Mouse (Mus musculus) heart, postnatal 0 days (tissue): ENCODE data around the gene Igsf23. TPM values are rescaled to one million over a fixed set of nuclear protein-coding genes. Genes with fewer than 3 reads are reported as not detected.
"Not testable (repeated sequence)": the region's sequence is repeated elsewhere in the genome, so short reads cannot be mapped to it uniquely, and the experiment has no call there.

Experiments
- ATAC-seq: fragments of 200-750 bp; cut with Nextera tagmentation; 2 replicates; pipeline ENCODE4 v1.8.0; 2017; ENCODE audit warnings: low read depth, moderate number of reproducible peaks, moderate library complexity; ENCODE audit not compliant: insufficient read depth
- DNase-seq: peaks from one replicate; pipeline ENCODE4 v3.0.0-alpha.2; 2016; ENCODE audit warnings: low spot score
- H3K27ac ChIP-seq: fragments of 300-500 bp; sonication (generic); 2 replicates; pipeline ENCODE4 v1.5.1; 2014; ENCODE audit warnings: low read depth, mild to moderate bottlenecking
- H3K27me3 ChIP-seq: fragments of 300-500 bp; sonication (generic); 2 replicates; pipeline ENCODE4 v1.6.1; 2014; ENCODE audit warnings: low read length, mixed read lengths; ENCODE audit not compliant: control insufficient read depth, insufficient read depth
- H3K36me3 ChIP-seq: fragments of 300-500 bp; sonication (generic); replicated peaks from 2 replicates; pipeline ENCODE4 v1.6.1; 2014; ENCODE audit warnings: low read length, mixed read lengths; ENCODE audit not compliant: control insufficient read depth, insufficient read depth
- H3K4me1 ChIP-seq: fragments of 300-500 bp; sonication (generic); 2 replicates; pipeline ENCODE4 v1.6.1; 2014; ENCODE audit warnings: antibody characterized with exemption; ENCODE audit not compliant: control insufficient read depth, insufficient read depth
- H3K4me2 ChIP-seq: fragments of 300-500 bp; sonication (generic); 2 replicates; pipeline ENCODE4 v1.6.1; 2014; ENCODE audit warnings: low read depth, mild to moderate bottlenecking, low read length, moderate library complexity
- H3K4me3 ChIP-seq: fragments of 300-500 bp; sonication (generic); 2 replicates; pipeline ENCODE4 v1.5.1; 2014; ENCODE audit warnings: low read depth, low read length
- H3K9ac ChIP-seq: fragments of 300-500 bp; sonication (generic); replicated peaks from 2 replicates; pipeline ENCODE4 v1.6.1; 2014; ENCODE audit warnings: low read depth, low read length, mixed read lengths
- H3K9me3 ChIP-seq: fragments of 300-500 bp; sonication (generic); replicated peaks from 2 replicates; pipeline ENCODE4 v1.6.1; 2016; ENCODE audit warnings: low read length; ENCODE audit not compliant: control insufficient read depth
- CTCF ChIP-seq: IDR thresholded peaks from 2 replicates; pipeline ENCODE4 v1.5.1; 2016; ENCODE audit warnings: antibody characterized with exemption, control low read depth, low read depth
- EP300 ChIP-seq: IDR thresholded peaks from 2 replicates; pipeline ENCODE4 v1.6.1; 2016; ENCODE audit warnings: antibody characterized with exemption, low read depth
- WGBS: fragments of 180-500 bp; shearing (Covaris S2); extraction: QIAGEN DNeasy Blood & Tissue Kit; methylation state at CpG from one replicate; pipeline ENCODE4 v1.1.7; 2014; 5-methylcytosine and 5-hydroxymethylcytosine counted together
- polyA plus RNA-seq: library from polyadenylated mRNA; unstranded; fragments of >200 nt; fragmentation: Nextera tagmentation; extraction: Ambion mirVana; gene quantifications from 2 replicates; pipeline ENCODE4 v1.2.1, GENCODE M21; 2015
- total RNA-seq: library from RNA; depleted of rRNA; stranded (reverse); fragments of >200 nt; gene quantifications from 2 replicates; pipeline ENCODE4 v1.2.3, GENCODE M21; 2014; ENCODE audit warnings: low replicate concordance; rRNA removed

The Igsf23 gene
- 3.9 and 12.4 TPM in 2 replicates for total RNA-seq
- 3.6 and 4.1 TPM in 2 replicates for polyA plus RNA-seq

- H3K27me3 ChIP-seq: no peaks in the 10 kb centered on the region
- H3K36me3 ChIP-seq: no peaks in the 10 kb centered on the region
- H3K9me3 ChIP-seq: no peaks in the 10 kb centered on the region
- no peak within 1 kb of the TSS for H3K4me3 ChIP-seq
- H3K4me1 ChIP-seq: peaks cover 3% of the 10 kb centered on the region; the same call in 1 of the 2 replicates
- ATAC-seq: peak; percentile 73
- DNase-seq: peak; percentile 24
- H3K4me2 ChIP-seq: no peak within 1 kb of the TSS
- no peak within 1 kb of the TSS for H3K27ac ChIP-seq
- TF ChIP-seq EP300: no peak
- TF ChIP-seq CTCF: no peak
- WGBS: 27% methylated on average over 9 of the region's 9 CpGs
- no peak within 1 kb of the TSS for H3K9ac ChIP-seq
Observed at GRCm38 (mm10) chr7:19950589-19950988, at the start of gene Igsf23. TSS of gene Igsf23 (minus strand) at chr7:19950756.

- 53% methylated on average over 3 of the region's 3 CpGs for WGBS
- DNase-seq: not testable (repeated sequence)
Observed at GRCm38 (mm10) chr7:19996721-19997120, 46.2 kb upstream of the Igsf23 start.

DNA sequence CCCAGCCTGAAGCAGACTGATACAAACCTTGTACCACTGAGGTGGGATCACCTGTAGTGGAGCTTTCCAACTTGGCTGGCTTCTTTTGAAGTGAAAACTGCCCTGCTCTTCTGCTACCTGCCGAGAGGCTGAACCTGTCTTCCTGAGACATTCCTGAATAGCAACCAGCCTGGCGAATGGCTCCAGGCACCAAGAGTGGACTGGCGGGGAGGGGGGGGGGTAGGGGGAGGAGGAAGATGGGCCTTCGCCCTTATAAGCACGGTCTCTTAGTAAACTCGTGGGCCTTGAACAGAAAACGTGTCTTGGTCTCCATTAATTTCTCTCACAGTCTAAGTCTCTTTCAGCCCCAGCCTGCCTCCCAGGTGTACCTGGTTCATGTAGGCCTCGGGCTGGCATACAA lies 40.6 kb upstream of the Igsf23 start, which contains the start of gene Nlrp9b:
Gene Nlrp9b, plus strand, starts transcription at position 301 of the 400 bp plus-strand sequence.
- not testable (repeated sequence) for H3K27me3 ChIP-seq, H3K9ac ChIP-seq, H3K36me3 ChIP-seq, H3K4me2 ChIP-seq, H3K27ac ChIP-seq, H3K4me3 ChIP-seq, H3K4me1 ChIP-seq, ATAC-seq, H3K9me3 ChIP-seq, DNase-seq
- 50% methylated on average over 8 of the region's 8 CpGs for WGBS

More at GRCm38 (mm10) chr7:19996721-19997120, 46.2 kb upstream of the Igsf23 start:
- not testable (repeated sequence) for H3K36me3 ChIP-seq, ATAC-seq, H3K4me3 ChIP-seq, H3K9ac ChIP-seq, H3K27me3 ChIP-seq, H3K4me2 ChIP-seq, H3K27ac ChIP-seq, H3K4me1 ChIP-seq, H3K9me3 ChIP-seq

- H3K4me1 ChIP-seq: no peaks in the 10 kb centered on the region
- H3K4me2 ChIP-seq: no peak overlapping the region
- H3K9me3 ChIP-seq: 0 out of 2 replicates have a peak, but pooled peaks cover 8% of the 10 kb centered on the region
- H3K4me3 ChIP-seq: no peak overlapping the region
- H3K27ac ChIP-seq: no peak overlapping the region
- WGBS: 78% methylated on average over 4 of the region's 4 CpGs
- TF ChIP-seq EP300: no peak
- no peak for TF ChIP-seq CTCF
- no peak overlapping the region for H3K9ac ChIP-seq
- ATAC-seq (no peak), DNase-seq (no peak)
- H3K27me3 ChIP-seq: no peaks in the 10 kb centered on the region
- H3K36me3 ChIP-seq: no peaks in the 10 kb centered on the region
Observed at GRCm38 (mm10) chr7:19971516-19971915, 21.0 kb upstream of the Igsf23 start.

DNA sequence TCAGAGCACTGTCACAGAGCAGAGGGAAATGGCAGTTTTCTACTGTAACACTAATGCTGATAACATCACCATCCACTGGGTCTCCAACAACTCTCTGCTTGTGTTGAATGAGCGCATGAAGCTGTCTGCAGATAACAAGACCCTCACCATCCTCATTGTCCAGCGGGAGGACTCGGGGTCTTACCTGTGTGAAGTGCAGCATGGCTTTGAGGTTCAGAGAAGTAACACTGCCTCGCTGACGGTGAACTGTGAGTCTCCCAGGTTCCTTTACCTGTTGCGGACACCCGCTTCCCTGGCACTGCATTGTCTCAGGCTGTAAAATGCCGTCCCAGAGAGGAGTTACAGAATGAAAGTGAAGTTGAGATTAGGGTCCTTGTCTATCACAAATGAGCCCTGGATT lies 19.6 kb upstream of the Igsf23 start:
- no peak for TF ChIP-seq EP300
- no peak for TF ChIP-seq CTCF
- Histone ChIP-seq H3K27me3 (no peaks in the 10 kb centered on the region), H3K4me3 (no peak overlapping the region), H3K9ac (no peak overlapping the region), H3K27ac (no peak overlapping the region), H3K4me2 (no peak overlapping the region), H3K9me3 (0 out of 2 replicates have a peak, but pooled peaks cover 8% of the 10 kb centered on the region), H3K36me3 (no peaks in the 10 kb centered on the region), H3K4me1 (no peaks in the 10 kb centered on the region)
- 86% methylated on average over 8 of the region's 8 CpGs for WGBS
- DNase-seq: no peak
- ATAC-seq: no peak

DNA sequence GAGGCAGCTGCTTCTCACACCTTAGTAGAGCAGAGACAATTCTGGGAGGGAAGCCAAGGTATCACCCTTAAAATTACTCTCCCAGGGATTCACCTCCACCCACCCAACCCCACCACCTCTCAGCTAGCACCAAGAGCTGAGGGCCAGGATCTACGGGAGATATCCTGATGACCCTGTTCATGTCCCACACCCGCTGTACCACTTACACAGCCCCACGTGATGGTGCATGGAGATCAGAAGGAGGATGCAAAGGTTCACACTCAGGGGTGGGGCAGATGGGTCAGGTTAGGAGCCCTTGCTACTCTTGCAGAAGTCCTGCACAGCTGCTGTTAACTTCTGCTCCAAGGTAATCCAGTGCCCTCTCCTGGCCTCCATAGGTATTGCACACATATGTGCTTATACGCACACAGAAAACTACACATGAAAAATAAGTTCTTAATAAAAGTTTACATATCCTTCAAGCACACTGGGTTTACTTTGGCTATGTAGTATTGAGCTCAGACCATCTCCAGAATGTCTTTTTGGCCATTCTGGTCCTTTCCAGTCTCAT lies 19.1 kb upstream of the Igsf23 start:
- Histone ChIP-seq H3K36me3 (no peaks in the 10 kb centered on the region), H3K9me3 (0 out of 2 replicates have a peak, but pooled peaks cover 8% of the 10 kb centered on the region), H3K9ac (no peak overlapping the region), H3K4me3 (no peak overlapping the region), H3K27me3 (no peaks in the 10 kb centered on the region), H3K4me2 (no peak overlapping the region), H3K4me1 (no peaks in the 10 kb centered on the region), H3K27ac (no peak overlapping the region)
- no peak for ATAC-seq
- WGBS: 88% methylated on average over 4 of the region's 4 CpGs
- no peak for DNase-seq
- TF ChIP-seq CTCF (no peak), EP300 (no peak)
